Mouse (Mus musculus) urinary bladder, adult 18-20 months (tissue): ENCODE measurements around the gene Dytn.

ENCODE experiments used
- DNase-seq, 2 experiments: peaks; one replicate each; pipeline ENCODE4 v3.0.0; 2022; ENCODE audit warnings: low spot score in 2 of 2, mixed read lengths in 2 of 2

Dytn gene

GRCm38 (mm10) chr1:63579153-63579552 lies 107.6 kb downstream of the Dytn start:
- no peak for DNase-seq

GRCm38 (mm10) chr1:63576803-63577202 lies 109.9 kb downstream of the Dytn start:
- DNase-seq = no peak

DNA sequence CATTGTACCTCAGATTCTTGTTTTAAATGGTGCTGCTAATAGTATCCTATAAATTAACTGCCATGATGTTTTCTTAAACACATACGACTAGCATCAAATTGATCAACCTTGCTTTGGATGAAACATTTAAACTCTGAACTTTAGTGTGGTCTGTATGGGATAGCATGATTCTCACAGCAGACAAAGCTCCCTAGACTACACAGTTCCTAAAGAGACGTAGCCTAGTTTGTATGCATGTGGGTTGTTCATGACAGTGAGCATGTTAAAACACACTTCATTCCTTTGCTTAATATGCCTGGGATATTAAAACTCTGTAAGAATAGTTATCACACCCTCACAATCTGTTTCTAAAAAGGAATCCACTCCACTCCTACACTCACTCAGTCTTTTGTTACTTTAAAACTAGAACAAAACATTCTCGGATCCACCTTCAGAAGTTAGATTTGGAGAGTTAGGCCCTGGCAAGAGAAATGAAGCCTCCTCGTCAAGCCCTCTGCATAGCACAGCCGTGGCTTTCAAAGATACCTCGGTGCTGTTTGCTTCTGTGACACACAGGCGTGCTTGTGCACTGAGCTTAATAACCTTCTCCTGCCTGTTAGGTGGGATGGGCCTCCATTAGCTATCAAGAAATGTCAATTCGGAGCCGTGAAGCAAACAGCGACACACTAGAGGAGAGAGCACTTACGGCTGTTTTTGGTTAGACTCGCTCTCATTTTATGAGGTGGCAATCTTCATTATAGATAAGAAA lies 112.7 kb downstream of the Dytn start:
- DNase-seq = no peak

GRCm38 (mm10) chr1:63573432-63573831 lies 113.3 kb downstream of the Dytn start:
- no peak for DNase-seq
